13 mouse cellular contexts compared by ENCODE assay signal in genomic region chr19:58124566-58124965, GRCm38 (mm10).
"Had no signal": no experiment of that assay in that cellular context is flagged by ENCODE, and none has a peak within 500 bp of the region (broad histone marks: within the 10 kb centered on the region; RNA-seq: fewer than 3 reads in every experiment).

No protein-coding gene starts in this region.

- ATAC-seq: intestine, postnatal 0 days; liver, postnatal 0 days; midbrain, embryonic 13.5 days had no signal

- H3K4me1 ChIP-seq: liver, embryonic 13.5 days had no signal

- DNase-seq: kidney, postnatal 10 days; liver; liver, embryonic 13.5 days; liver, postnatal 0 days; lung, postnatal 36 days; retina, postnatal 1 day; right cerebral cortex, postnatal 4 days; spleen, adult 18-20 months; thymus, adult 18-20 months; thymus, postnatal 14 days had no signal

- H3K4me2 ChIP-seq: liver, embryonic 13.5 days; midbrain, embryonic 13.5 days had no signal

- H3K4me3 ChIP-seq: left cerebral cortex, adult 2 months; liver, embryonic 13.5 days; midbrain, embryonic 13.5 days had no signal

- H3K9ac ChIP-seq: liver, embryonic 13.5 days; liver, postnatal 0 days; midbrain, embryonic 13.5 days had no signal

- H3K9me3 ChIP-seq: liver, embryonic 13.5 days; midbrain, embryonic 13.5 days had no signal

- H3K27ac ChIP-seq: left cerebral cortex, adult 2 months; liver, embryonic 13.5 days; midbrain, embryonic 13.5 days had no signal

- H3K27me3 ChIP-seq: liver, embryonic 13.5 days; midbrain, embryonic 13.5 days had no signal

- H3K36me3 ChIP-seq: liver, embryonic 13.5 days; midbrain, embryonic 13.5 days had no signal
